Mouse (Mus musculus) neural tube, embryonic 11.5 days (tissue): ENCODE measurements around the gene Gm5475. TPM values are rescaled to one million over a fixed set of nuclear protein-coding genes. Genes with fewer than 3 reads are reported as not detected.

Experiments
- polyA plus RNA-seq: library from polyadenylated mRNA; unstranded; fragments of >200 nt; fragmentation: Nextera tagmentation; extraction: Ambion mirVana; gene quantifications from 2 replicates; pipeline ENCODE4 v1.2.1, GENCODE M21; 2014

Gene Gm5475
- polyA plus RNA-seq, 1 experiment from 2014 or later: 0.08 TPM

Other genes with a start within 250 kb of the Gm5475 start
- gene Atf1, start 194.3 kb upstream of the Gm5475 start, polyA plus RNA-seq: 24.5 and 27.3 TPM in 2 replicates
- not detected in 2 replicates for gene Tmprss12, start 141.3 kb upstream of the Gm5475 start, polyA plus RNA-seq
- 3.1 and 3.8 TPM in 2 replicates for gene Mettl7a1, start 118.0 kb upstream of the Gm5475 start, polyA plus RNA-seq
- gene Mettl7a3, start 87.2 kb upstream of the Gm5475 start, polyA plus RNA-seq: not detected in 2 replicates
- 0.16 TPM in 1 of 2 replicates, not detected in the other for gene Methig1, start 69.0 kb upstream of the Gm5475 start, polyA plus RNA-seq
- gene Mettl7a2, start 68.9 kb upstream of the Gm5475 start, polyA plus RNA-seq: 0.15 TPM in 1 of 2 replicates, not detected in the other
- gene Higd1c, start 57.6 kb upstream of the Gm5475 start, polyA plus RNA-seq: not detected in 2 replicates
- 18.2 and 21.6 TPM in 2 replicates for gene Slc11a2, start 2.9 kb downstream of the Gm5475 start, polyA plus RNA-seq
- gene Letmd1, start 46.9 kb downstream of the Gm5475 start, polyA plus RNA-seq: 47.3 and 51.1 TPM in 2 replicates
- 28.9 and 29.9 TPM in 2 replicates for gene Csrnp2, start 73.3 kb downstream of the Gm5475 start, polyA plus RNA-seq
- gene Tfcp2, start 129.9 kb downstream of the Gm5475 start, polyA plus RNA-seq: 30.2 and 31.3 TPM in 2 replicates
- 12.1 and 12.5 TPM in 2 replicates for gene Pou6f1, start 177.8 kb downstream of the Gm5475 start, polyA plus RNA-seq
- 243 and 250 TPM in 2 replicates for gene Dazap2, start 193.2 kb downstream of the Gm5475 start, polyA plus RNA-seq
- 3.7 and 3.8 TPM in 2 replicates for gene Smagp, start 214.8 kb downstream of the Gm5475 start, polyA plus RNA-seq
- 3.6 and 5.1 TPM in 2 replicates for gene Bin2, start 247.4 kb downstream of the Gm5475 start, polyA plus RNA-seq